ENCODE assay signal across 8 mouse cellular contexts in the genomic region with DNA sequence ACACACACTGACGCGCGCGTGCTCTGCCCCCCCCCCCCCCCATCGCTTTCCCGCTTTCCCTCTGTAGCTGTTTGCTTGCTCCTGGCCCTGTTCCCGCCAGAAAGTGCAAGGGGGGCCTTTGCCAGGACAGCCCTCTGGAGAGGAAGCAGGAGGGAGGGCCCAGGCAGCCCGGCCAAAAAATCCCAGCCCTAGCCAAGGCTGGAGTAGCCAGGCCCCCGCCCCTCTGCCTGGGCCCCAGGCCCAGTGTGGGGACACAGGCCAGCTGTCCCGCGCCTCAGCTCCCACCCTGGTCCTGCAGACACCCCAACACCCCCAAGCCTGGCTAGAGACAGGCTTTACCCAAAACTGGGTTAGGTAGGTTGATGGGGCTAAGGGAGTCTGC. TPM values are rescaled to one million over a fixed set of nuclear protein-coding genes. Genes with fewer than 3 reads are reported as not detected.
A peak's percentile ranks its signal among the peaks of the same experiment; 100 is the strongest.
DNase-seq lines count a peak whose midpoint lies in the region; ATAC-seq and TF ChIP-seq lines count a peak whose summit lies in the region.

No protein-coding gene starts in this region.

- no peak for TF ChIP-seq CTCF in liver, postnatal 0 days (IDR thresholded peaks at IDR 0.05; ENCODE audit: low read depth)

- H3K4me1 ChIP-seq in liver, postnatal 0 days (ENCODE audit: insufficient read depth) = peaks cover 2% of the 10 kb centered on the region; the same call in 1 of the 2 replicates

- no peaks in the 10 kb centered on the region for H3K9me3 ChIP-seq in liver, postnatal 0 days (ENCODE audit: low read length)

- no peak for ATAC-seq in frontal cortex, adult (ENCODE audit: low TSS enrichment)
- no peak for ATAC-seq in liver, postnatal 0 days
- ATAC-seq in erythroblast, adult 5-6 weeks (replicated peaks; ENCODE audit: low FRiP score, poor library complexity, severe bottlenecking) = no peak

- no peak overlapping the region for H3K9ac ChIP-seq in liver, postnatal 0 days (replicated peaks)

- peaks cover 12% of the 10 kb centered on the region; the same call in 1 of the 2 replicates for H3K27me3 ChIP-seq in liver, postnatal 0 days (ENCODE audit: insufficient read depth, low read length)

- DNase-seq in frontal cortex, adult 2 months (ENCODE audit: extremely low spot score in 1 of 2, low spot score in 1 of 2) = peak; percentile 19 to 57
- peak; percentile 74 to 77 for DNase-seq in frontal cortex, postnatal 10 days (ENCODE audit: low spot score in 2 of 2)
- peak; percentile 94 for DNase-seq in heart, postnatal 4 days
- DNase-seq in layer of hippocampus, adult 8-10 months (ENCODE audit: low spot score in 2 of 2) = peak; percentile 60 to 68
- no peak for DNase-seq in liver, postnatal 0 days
- DNase-seq in ovary, postnatal 14 days (ENCODE audit: low spot score) = peak; percentile 80

- TF ChIP-seq EP300 in liver, postnatal 0 days (IDR thresholded peaks at IDR 0.05; ENCODE audit: low read depth) = no peak

- H3K27ac ChIP-seq in liver, postnatal 0 days (ENCODE audit: low read depth) = no peak overlapping the region

- 19% methylated on average over 4 of the region's 11 CpGs for WGBS in liver, postnatal 0 days (ENCODE audit: insufficient replicate concordance)

- H3K4me3 ChIP-seq in liver, postnatal 0 days (ENCODE audit: low read depth, low read length) = no peak overlapping the region

- peak overlapping the region; percentile 55 for H3K4me2 ChIP-seq in liver, postnatal 0 days (ENCODE audit: low read depth, low read length)

- H3K36me3 ChIP-seq in liver, postnatal 0 days (replicated peaks; ENCODE audit: insufficient read depth, low read length) = no peaks in the 10 kb centered on the region

RNA-seq across cellular contexts. Expression of a gene that starts 0.4 kb away (rescaled TPM):
- polyA plus RNA-seq in frontal cortex, adult 2 months (2012; rRNA removed) = 11.8 and 12.2 TPM in 2 replicates
- 1,000 to 10,000 TPM in 1 of 2 experiments, 100 to 1,000 TPM in 1; 932 to 1,129 TPM for total RNA-seq in heart, postnatal 4 days (2021)
- 10 to 100 TPM; 10.1 to 14.5 (median 13.5) TPM for total RNA-seq in layer of hippocampus, adult 8-10 months (2022)
- polyA plus RNA-seq in liver, postnatal 0 days (2015; fragmentation: Nextera tagmentation; extraction: Ambion mirVana) = 14.8 TPM in 2 replicates
- total RNA-seq in erythroblast, adult 5-6 weeks (2015; ENCODE audit: low replicate concordance) = not detected in 2 replicates
- total RNA-seq in erythroblast, adult 5-6 weeks (2017; ENCODE audit: low replicate concordance) = not detected in 2 replicates

RNA-seq across cellular contexts. Expression of a gene that starts 59.1 kb away (rescaled TPM):
- polyA plus RNA-seq in frontal cortex, adult 2 months (2012; rRNA removed) = 46.2 and 50.7 TPM in 2 replicates
- 10 to 100 TPM; 13.5 to 14.9 TPM for total RNA-seq in heart, postnatal 4 days (2021)
- 10 to 100 TPM; 43.7 to 45.3 (median 44.5) TPM for total RNA-seq in layer of hippocampus, adult 8-10 months (2022)
- polyA plus RNA-seq in liver, postnatal 0 days (2015; fragmentation: Nextera tagmentation; extraction: Ambion mirVana) = 0.59 and 0.73 TPM in 2 replicates
- 0.19 and 2.1 TPM in 2 replicates for total RNA-seq in erythroblast, adult 5-6 weeks (2015; ENCODE audit: low replicate concordance)
- 2.1 and 3.6 TPM in 2 replicates for total RNA-seq in erythroblast, adult 5-6 weeks (2017; ENCODE audit: low replicate concordance)

Comparison
In these comparisons a context has a peak if more than half of its experiments do, and no peak if none do; other contexts are left out.
1. RNA of a gene that starts 0.4 kb away (total RNA-seq): 932 to 1,129 TPM in heart, postnatal 4 days; 10.1 to 14.5 TPM in layer of hippocampus, adult 8-10 months and not detected in erythroblast, adult 5-6 weeks; every median in the first group is over 10 times any median in the second.